Mouse (Mus musculus) spleen, postnatal 36 days (tissue): ENCODE measurements around the gene Gm12789.
"Not testable (repeated sequence)": the region's sequence is repeated elsewhere in the genome, so short reads cannot be mapped to it uniquely, and the experiment has no call there.

Source experiments
- DNase-seq, 2 experiments: peaks; one replicate each; pipeline ENCODE4 v3.0.0; 2022; ENCODE audit warnings: low spot score in 2 of 2, mixed read lengths in 1 of 2

The Gm12789 gene

DNA sequence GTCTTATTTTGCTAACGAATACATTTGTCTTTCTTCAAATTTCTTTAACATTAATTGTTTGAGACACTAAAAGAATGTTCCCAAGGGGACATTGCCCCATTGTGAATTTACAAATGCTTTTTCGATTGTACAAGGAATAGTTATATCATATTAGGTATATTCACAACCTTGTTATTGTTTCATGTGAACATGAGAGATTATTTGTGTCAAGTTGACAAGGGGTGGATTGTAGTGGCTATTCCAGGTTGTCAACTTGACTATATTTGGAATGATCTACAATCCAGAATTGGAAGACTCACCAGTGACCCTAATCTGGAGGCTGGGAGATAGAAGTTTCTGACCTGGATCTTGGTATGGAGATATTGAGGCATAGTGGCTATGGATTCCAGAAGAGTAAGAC, at the start of gene Gm12789:
TSS of gene Gm12789 (plus strand) at position 301 of the 400 bp plus-strand sequence.
- not testable (repeated sequence) for DNase-seq

DNA sequence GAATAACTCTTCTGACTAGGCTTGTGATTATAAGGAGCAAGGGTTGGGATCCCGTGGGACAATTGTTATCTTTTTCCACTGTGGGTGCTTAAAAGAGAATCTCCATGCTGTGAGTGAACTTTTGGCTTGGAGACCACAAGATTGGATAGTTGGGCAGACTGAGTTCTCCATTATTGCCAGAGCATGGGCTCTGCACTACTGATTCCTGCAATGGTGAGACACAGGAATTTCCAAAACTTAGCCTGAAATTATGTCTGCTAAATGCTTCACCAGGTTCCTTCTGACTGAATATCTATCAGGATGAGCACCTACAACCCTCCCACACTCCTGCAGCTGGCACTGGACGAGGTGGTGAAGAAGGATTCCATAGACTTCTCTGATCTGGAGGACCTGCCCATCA, 46.3 kb upstream of the Gm12789 start, which contains the start of gene Gm12794:
TSS of gene Gm12794 (plus strand) at position 301 of the 400 bp plus-strand sequence.
- DNase-seq: not testable (repeated sequence)

DNA sequence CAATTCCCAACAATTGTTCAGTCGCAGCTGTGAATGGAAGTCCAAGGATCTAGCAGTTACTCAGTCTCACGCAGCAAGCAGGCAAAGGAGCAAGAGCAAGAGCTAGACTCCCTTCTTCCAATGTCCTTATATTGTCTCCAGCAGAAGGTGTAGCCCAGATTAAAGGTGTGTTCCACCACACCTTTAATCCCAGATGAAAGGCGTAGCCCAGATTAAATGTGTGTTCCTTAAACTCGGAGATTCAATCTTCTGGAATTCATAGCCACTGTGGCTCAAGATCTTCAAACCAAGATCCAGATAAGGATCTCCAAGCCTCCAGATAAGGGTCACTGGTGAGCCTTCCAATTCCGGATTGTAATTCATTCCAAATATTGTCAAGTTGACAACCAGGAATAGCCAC, 5.5 kb upstream of the Gm12789 start, which contains the start of gene Gm12790:
TSS of gene Gm12790 (minus strand) at position 101 of the 400 bp plus-strand sequence.
- DNase-seq: not testable (repeated sequence)

DNA sequence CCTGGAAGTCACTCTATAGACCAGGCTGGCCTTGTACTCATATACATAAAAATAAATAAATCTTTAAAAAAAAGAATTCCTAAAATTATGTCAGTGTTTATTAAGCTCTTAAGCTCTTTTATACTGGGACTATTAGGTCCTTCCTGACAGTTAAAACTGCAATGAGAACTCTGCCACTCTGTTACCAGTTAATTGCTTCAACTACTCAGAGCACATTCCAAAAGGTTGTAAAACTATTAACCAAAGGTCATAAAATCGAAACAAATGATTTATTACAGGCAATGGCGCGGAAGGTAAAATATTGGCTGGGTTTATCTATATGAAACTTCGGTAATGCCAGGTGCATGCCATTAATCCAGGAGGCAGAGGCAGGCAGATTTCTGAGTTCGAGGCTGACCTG, 748 bp upstream of the Gm12789 start:
- DNase-seq: no peak

DNA sequence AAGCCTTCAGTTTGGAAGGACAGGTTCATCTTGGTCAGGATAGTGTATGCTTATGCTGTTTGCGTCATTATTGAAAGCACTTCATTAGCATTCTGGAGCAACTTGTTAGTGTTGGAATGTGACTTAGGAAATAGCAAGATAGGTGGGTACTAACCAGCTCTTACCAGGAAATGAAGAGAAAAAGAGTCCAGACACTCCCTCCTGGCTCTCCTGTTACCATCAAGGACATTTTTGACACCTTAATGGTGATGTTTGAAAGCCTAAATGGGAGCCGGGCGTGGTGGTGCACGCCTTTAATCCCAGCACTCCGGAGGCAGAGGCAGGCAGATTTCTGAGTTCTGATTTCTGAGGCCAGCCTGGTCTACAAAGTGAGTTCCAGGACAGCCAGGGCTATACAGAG, 11.0 kb downstream of the Gm12789 start:
- DNase-seq: no peak

DNA sequence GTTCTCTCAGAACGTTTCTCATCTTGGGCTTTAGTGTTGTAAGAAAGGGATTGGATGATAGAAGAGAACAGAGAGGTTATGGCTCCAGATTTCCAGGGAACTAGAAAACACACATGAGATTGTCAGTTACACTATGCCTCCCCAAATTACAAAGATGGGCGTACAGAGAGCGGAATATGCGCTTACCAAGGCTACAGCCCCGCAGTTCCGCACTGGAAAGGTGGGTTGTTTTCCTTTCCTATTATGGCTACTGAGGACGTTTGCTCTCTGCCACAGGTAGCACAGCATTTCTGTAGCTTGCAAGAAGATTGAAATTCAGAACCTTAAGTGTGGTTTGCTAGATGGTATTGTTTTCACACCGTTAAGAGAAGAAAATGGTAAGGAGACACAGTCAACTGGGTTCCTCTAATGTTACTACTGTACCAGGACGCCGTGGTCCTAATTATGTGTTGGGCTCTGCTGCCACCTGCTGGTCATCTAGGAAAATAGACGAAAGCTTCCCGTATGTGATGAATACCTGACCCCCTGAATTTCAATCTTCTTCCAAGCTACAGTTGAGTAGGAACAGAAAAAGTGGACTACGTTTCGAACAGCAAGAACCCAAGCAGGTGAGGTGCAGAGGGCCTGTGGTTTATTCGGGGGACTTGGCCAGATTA, 12.0 kb downstream of the Gm12789 start:
- DNase-seq: peak in 1 of 2 experiments; percentile 37

DNA sequence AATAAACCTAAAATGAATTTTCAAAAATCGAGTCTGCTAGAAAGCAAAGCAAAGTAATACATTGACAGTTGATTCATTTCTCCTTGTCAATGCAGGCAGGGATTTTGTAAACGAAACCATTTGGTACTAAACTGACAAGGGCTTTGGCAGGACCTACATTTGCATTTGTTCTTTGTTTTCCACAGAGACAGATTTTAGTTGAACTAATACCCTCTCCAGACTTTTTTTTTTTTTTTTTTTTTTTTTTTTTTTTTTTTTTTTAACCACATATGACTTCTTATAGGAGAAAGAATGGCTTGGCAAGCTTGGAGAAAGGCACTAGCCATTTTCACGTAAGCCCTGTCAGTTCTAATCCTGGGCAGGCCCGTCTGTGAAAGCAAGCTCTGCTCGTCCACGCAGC, 40.2 kb downstream of the Gm12789 start:
- no peak for DNase-seq
